Mouse (Mus musculus): ENCODE data around the gene Kirrel2.
"Not testable (repeated sequence)": the region's sequence is repeated elsewhere in the genome, so short reads cannot be mapped to it uniquely, and the experiment has no call there.

Gene Kirrel2

GRCm38 (mm10) chr7:30457629-30458330 lies at the start of gene Kirrel2, which contains the start of gene Nphs1:
Kirrel2 (minus strand) TSS chr7:30457690.
Nphs1 (plus strand) TSS chr7:30458315.
- DNase-seq (ENCODE audit: low spot score), result no peak

GRCm38 (mm10) chr7:30501159-30501558 lies 43.7 kb upstream of the Kirrel2 start:
- not testable (repeated sequence) for DNase-seq (ENCODE audit: low spot score)

GRCm38 (mm10) chr7:30495506-30496042 lies 38.1 kb upstream of the Kirrel2 start:
- not testable (repeated sequence) for DNase-seq (ENCODE audit: low spot score)

- no peak for DNase-seq (ENCODE audit: low spot score)
Measured at GRCm38 (mm10) chr7:30493401-30493931, 36.0 kb upstream of the Kirrel2 start, which contains the start of gene Prodh2. Prodh2 (plus strand) TSS chr7:30493622.

GRCm38 (mm10) chr7:30492765-30493164 lies 35.3 kb upstream of the Kirrel2 start:
- DNase-seq (ENCODE audit: low spot score), result peak; percentile 92

- no peak for DNase-seq (ENCODE audit: low spot score)
Measured at GRCm38 (mm10) chr7:30490957-30491307, 33.4 kb upstream of the Kirrel2 start.

- DNase-seq (ENCODE audit: low spot score), result no peak
Measured at GRCm38 (mm10) chr7:30490251-30490956, 32.9 kb upstream of the Kirrel2 start.

GRCm38 (mm10) chr7:30484250-30484649 lies 26.8 kb upstream of the Kirrel2 start:
- peak; percentile 77 for DNase-seq (ENCODE audit: low spot score)

- DNase-seq (ENCODE audit: low spot score), result no peak
Measured at GRCm38 (mm10) chr7:30477415-30478381, 20.2 kb upstream of the Kirrel2 start.

- DNase-seq (ENCODE audit: low spot score), result not testable (repeated sequence)
Measured at GRCm38 (mm10) chr7:30476136-30476535, 18.6 kb upstream of the Kirrel2 start.

GRCm38 (mm10) chr7:30474999-30475398 lies 17.5 kb upstream of the Kirrel2 start:
- DNase-seq (ENCODE audit: low spot score), result no peak

- peak; percentile 65 for DNase-seq (ENCODE audit: low spot score)
Measured at GRCm38 (mm10) chr7:30472411-30472810, 14.9 kb upstream of the Kirrel2 start.

- DNase-seq (ENCODE audit: low spot score), result no peak
Measured at GRCm38 (mm10) chr7:30464816-30465300, 7.4 kb upstream of the Kirrel2 start.

- no peak for DNase-seq (ENCODE audit: low spot score)
Measured at GRCm38 (mm10) chr7:30463996-30464395, 6.5 kb upstream of the Kirrel2 start.

GRCm38 (mm10) chr7:30463568-30463967 lies 6.1 kb upstream of the Kirrel2 start:
- DNase-seq (ENCODE audit: low spot score), result no peak

- DNase-seq (ENCODE audit: low spot score), result no peak
Measured at GRCm38 (mm10) chr7:30459484-30459883, 2.0 kb upstream of the Kirrel2 start.

GRCm38 (mm10) chr7:30456911-30457628 lies 420 bp downstream of the Kirrel2 start:
- no peak for DNase-seq (ENCODE audit: low spot score)

- DNase-seq (ENCODE audit: low spot score), result no peak
Measured at GRCm38 (mm10) chr7:30456487-30456886, 1.0 kb downstream of the Kirrel2 start.

GRCm38 (mm10) chr7:30454259-30454658 lies 3.2 kb downstream of the Kirrel2 start:
- no peak for DNase-seq (ENCODE audit: low spot score)

- DNase-seq (ENCODE audit: low spot score), result peak; percentile 70
Measured at GRCm38 (mm10) chr7:30453766-30454165, 3.7 kb downstream of the Kirrel2 start.

- no peak for DNase-seq (ENCODE audit: low spot score)
Measured at GRCm38 (mm10) chr7:30453327-30453726, 4.2 kb downstream of the Kirrel2 start.

Measured in testis, postnatal 10 days (tissue).